Mouse (Mus musculus) cerebellum, adult 11-12 months (tissue): ENCODE results near the gene Acox1.

Source experiments
- DNase-seq: peaks from one replicate; pipeline ENCODE4 v3.0.0; 2022

Gene Acox1

DNA sequence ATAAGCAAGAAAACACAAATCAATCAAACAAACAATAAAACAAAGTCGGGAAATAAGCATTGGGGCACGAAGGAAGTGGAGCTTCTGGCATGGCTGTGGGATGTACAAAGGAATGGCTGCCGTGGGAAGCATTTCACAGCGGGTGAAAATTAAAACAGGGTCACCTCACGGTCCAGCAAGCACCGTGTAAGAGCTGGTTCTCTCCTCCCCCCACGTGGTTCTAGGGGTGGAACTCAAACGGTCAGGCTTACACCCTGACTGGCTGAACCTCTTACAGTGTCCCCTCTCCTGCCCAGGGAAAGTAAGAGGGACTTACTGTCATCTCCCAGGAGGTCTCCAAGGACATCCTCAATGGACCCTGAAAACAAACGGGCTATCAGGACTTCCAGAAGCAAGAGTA is 35.8 kb downstream of the Acox1 start:
- no peak for DNase-seq

DNA sequence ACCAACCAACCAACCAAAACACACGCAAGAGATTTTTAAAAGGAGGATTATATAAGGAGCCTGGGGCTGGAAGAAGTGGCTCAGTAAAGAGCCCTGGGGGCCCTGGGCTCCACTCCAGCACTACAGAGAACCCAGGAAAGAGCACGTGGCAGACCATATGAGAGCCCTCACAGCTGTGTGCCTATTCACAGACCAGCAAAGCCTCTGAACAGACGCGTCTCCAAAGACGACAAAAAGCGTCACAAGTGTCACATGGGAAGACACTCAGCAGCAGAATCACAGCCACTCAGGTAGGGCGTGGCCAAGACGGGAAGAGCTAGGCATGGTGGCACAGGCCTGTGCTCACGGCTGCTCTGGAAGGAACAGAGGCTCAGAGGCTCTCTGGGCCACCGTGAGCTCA is 36.7 kb downstream of the Acox1 start:
- DNase-seq: no peak

DNA sequence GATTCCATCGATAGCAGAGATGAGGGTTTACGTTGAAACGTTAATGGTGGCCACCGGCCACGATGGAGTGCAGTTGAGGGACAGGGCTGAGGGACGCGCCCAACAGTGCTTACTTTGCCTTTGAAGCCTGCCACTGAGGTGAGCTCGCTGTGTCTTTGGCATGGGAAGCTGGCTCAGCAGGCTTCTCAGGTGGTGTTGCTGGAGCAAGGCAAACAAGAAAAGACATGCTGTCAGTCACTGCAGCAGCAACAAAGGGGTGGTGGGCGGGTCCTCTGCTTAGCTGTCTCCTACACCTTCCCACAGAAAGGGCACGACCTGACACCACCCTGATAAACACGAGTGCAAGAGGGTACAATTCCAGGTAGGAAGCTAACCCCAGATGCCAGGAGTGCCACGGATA is 37.5 kb downstream of the Acox1 start:
- DNase-seq: no peak

DNA sequence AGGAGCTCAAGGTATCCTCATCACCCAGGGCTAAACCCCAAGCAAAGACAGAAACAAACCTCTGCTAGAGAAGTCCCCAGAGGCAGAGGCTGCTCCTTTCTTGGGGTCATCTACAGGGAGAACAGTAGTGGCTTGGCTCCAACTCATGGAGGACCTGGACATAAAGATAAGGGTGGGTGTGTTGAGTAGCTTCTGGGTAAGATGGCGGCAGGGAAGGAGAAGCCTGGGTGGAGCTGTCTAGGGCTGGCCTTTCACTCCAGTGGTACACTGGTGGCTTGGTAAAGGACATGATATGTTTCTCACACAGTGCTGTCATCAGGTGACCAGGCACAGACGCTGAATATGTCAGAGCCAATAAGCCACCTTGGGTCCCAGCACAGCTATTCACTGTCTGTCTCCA is 47.9 kb downstream of the Acox1 start:
- no peak for DNase-seq

DNA sequence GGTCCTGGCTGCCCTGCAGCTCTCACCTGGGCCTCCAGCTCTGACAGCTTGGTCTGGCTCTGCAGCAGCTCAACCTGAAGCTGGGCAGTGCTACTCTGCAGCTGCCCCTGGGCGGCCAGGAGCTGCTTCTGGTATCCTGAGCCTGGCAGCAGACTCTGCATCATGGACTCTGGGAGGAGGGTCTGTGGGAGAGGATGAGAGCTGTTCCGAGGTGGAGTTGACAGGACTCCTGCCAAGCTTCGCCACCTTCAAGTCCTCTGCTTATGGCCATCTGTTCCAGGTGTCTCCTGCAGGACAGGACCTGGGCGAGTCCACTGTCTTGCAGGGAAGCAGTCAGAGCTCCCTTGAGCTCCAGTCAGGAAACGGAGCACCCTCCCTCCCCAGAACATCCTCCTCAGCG is 49.5 kb downstream of the Acox1 start:
- peak; percentile 76 for DNase-seq

DNA sequence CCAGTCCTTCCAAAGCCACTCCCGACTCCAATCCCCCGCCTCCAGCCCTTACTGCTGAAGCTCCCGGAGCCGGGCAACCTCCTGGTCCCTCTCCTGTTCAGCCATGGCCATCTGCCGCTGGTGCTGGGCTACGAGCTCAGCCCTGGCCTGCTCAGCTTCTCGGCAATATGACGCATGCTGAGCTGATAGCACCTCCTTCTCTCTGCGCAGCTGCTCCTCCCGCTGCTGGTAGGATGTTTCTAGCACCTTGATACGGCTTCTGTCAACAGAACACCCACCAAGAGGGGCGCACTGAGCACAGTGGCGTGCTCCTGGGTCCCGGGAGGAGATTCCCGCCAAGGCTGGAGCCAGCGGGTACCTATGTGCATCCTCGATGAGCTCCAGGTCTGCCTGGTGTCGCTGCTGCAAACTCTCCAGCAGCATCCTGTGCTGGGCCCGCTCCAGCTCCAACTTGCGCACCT is 50.1 kb downstream of the Acox1 start:
- DNase-seq: peak; percentile 87

DNA sequence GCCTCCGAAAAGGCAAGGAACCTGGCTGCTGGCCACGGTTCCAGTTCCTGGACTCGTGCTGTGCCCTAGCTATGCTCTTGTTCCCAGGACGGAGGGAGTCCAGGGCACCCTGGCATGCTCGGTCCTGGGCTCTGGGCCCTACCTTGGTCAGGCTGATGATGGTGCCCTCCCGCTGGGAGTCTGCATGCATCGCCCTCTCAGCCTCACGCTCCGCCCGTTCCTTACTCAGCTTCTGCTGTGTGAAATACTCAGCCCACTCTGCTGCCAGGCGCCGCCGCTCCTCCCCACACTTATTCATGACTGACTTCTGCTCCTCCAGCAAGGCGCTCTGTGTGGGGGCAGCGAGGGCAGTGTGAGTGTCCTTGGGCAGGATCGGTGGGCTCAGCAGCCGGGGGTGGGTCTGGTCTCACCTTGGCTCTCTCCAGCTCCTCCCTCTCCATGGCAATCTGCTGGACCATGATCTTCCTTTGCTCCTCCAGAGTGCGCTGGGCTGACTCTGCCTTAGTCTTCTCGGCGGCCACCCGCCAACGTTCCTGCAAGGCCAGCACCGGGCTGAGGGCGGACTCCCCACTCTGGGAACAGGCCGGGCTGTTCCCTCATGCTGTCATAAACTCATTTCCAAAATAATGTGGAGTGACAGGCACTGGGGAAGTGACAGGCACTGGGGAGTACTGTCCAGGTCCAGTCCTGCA is 52.4 kb downstream of the Acox1 start:
- peak; percentile 80 for DNase-seq

DNA sequence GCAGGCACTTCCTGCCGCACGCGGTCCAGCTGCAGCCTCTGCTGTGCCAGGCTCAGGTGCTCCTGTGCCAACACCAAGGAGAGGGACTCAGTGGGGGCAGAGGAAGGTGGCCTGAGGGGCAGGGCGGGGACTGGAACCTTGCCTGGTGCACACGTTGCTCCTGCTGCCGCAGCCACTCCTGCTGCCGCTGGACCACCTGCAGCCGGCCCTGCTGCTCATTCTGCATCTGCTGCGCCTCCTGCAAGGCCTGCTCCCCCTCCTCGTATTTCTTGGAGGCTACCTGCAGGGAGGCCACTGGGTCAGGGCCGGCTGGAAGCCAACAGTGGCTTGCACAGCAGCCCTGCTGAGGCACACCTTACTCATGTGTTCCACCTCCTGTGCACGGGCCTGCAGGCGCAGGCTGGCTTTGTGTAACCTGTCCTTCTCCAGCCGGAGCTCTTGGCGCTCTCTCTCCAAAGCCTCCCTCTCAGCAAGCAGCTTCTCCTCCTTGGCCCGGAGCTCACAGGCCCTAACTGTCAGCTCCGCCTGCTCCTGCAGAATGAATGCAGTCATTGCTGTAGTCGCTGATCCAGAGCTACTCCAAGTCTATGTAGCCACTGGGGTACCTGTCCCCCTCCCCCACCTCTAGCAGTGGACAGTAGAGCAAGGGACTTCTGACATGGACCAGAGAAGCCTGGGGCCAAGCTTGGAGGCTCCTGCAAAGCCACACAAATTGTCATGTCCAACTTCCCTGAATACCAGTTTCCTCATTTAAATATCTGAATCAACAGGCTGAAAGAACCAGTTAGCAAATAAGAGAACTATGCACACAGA is 53.2 kb downstream of the Acox1 start:
- peak; percentile 80 for DNase-seq

DNA sequence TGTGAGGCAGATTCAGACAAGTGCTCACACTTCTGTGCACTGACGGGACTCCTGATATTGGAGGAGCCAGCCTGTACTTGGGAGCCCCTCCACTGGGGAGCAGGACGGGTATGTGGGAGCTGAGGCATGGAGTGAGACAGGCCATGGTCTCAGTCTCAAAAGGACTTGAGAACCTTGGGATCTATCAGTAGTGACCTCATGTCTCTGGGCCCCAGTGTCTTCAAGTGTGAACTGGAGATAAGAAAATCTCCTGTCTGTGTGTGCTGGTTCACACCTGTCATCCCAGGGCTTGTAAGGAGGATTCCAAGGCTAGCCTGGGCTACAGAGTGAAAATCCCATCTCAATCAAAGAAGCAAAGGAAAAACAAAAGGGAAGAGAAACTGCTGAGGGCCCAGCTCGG is 55.4 kb downstream of the Acox1 start:
- DNase-seq: peak; percentile 26

DNA sequence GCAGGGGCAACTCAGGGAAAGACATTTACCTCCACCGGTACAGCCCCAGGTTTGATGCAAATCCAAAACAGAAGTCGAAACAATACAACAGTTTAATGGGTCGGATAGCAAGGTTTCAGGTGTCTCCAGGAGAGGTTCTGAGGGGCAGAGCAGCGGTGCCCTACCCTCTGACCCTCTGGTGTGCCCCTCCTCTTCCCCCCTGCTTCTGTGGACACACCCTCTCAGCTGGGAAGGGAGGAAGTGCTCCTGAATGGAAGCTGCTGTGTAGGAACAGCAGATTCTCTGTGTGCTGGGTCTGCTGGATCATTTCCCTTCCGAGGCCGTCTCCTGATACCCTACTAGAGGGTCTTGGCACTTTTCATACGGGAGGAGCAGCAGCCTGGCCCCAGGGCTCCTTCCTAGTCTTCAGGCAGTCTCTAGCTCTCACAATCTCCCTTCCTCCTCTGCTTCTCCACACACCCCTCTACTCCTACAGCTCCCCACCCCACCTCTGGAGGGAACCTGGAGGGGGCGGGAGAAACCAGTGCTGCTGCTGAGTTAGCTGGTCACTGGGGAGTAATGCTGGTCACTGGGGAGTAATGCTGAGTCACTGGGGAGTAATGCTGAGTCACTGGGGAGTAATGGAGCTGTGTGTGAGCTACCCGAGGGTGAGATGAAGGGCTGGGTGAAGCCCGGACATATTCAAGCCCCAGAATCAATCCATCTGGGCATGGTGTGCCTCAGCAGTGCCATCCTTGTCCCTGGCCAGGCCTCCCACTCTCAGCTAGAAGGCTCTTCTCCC is 56.4 kb downstream of the Acox1 start:
- peak; percentile 36 for DNase-seq

DNA sequence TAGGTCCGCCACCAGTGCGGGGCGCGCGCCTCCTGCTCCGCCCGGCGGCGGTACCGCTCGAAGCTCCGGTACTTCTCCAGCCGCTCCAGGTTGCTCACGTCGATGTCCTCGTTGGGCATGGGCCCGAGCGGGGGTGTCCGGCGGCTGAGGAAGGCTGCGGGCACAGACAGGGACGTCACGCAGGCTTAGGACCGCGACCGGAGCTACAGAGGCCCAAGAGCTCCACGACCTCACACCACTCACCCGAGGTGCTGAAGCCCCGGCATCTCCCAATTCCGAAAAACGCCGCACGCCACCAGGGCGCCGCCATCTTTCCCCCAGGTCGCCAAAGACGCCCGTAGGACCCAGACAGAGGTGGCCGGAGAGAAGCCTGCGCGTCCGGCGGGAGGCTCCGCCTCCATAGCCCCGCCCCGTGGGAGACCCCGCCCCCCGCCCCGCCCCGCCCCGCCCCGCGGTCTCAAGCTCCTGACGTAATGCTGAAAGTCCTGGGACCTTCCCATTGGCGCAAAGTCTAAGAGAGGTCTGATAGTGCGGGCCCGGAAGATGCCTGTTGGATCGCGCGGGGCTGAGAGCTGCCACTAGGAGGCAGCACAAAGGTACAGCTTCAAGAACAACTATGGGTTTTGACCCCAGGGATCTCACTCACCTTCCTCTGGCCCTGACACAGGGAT is 60.2 kb downstream of the Acox1 start, which contains the start of gene Mrpl38:
Gene Mrpl38, minus strand, starts transcription at position 401 of the 671 bp plus-strand sequence.
- DNase-seq: peak; percentile 91

DNA sequence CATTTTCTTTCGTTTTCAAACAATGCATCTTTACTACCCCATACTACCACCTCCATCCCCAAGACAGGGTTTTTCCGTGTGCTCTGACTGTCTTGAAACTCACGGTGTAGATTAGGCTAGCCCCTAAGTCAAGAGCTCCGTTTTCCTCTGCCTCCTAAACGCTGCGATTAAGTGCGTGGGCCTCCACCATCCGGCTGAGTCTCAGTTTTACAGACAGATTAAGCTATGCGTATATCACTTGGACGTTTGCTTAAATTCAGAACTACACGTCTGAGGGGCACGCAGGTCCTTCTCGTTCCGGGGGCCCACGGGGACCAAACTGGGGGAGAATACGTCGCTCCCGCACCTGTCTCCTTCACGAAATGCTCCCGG is 60.8 kb downstream of the Acox1 start:
- no peak for DNase-seq

DNA sequence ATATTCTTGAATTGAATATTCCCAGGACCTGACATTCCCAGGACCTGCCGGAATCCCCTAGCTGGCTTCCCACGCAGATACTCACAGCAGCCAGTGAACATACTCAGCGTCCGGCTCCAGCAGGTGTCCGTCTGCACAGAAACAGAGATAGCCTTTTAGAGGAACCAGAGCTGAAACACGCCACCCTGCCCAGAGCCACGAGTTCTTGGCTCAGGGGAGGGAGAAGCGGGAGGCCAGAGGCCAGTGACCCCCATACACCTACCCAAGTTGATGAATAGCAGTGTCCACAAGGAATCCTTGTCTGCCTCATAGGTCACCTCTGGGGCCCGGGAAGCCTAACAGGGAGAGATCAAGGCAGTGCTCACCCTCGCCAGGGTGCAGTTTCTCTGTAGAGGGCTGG is 64.7 kb downstream of the Acox1 start:
- peak; percentile 31 for DNase-seq

DNA sequence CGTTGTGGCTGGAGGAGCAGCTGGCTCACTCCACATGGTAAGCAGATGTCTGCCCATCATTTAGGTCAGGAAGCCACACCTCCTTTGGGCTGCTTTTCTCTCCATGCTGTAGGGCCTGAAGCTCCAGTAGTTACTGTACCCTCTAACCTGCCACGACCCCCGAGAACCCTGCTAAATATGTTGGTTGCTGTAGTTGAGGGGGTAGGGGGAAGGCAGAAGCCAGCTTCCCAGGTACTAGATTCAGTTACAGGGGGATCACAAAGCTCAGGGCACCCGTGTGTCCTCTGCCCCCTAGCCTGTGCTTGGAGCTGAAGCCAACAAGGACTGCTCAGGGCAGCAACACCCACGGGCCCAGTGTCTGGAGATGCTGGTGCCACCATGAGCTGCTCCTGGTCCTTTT is 65.3 kb downstream of the Acox1 start:
- DNase-seq: no peak

DNA sequence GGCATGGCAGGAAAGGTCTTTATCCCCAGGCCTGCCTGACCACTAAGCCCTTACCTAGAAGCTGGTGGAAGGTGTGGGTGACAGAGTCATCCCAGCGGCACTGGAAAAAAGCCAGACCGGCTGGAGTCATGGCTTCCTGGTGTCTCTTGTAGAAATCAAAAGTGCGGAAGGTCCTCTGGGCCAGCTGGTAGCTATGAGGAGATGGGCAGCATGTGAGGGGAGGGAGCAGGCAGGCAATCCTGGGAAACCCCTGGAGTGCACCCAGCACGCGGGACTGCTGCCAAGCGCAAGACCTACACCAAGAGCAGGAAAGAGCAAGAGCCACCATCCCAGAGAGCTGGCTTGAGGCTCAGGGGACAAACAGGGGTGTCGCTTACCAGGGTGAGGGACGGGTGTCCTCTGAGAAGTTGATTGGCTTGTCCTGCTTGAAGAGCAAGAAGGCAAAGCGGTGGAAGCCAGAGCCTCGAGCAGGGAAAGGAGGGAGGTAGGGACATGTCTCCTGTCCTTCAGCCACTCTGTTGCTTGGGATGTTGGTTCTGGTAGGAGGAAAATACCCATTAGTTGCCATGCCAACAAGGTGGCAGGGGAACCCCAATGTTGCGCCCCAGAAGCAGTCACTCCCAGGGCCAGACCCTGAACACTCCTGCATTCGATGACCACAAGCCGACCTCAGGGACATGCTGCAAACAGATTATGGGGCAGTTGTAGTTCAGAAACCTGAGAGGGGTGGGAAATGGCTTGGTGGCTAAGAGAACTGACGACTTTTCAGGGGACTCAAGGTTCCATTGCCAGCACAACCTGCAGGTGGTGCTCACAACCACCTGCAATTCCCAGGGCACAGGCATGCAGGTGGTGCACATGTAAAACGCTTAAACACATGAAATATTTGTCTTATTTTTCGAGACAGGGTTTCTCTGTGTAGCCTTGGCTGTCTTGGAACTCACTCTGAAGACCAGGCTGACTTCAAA is 66.2 kb downstream of the Acox1 start:
- peak; percentile 66 for DNase-seq

DNA sequence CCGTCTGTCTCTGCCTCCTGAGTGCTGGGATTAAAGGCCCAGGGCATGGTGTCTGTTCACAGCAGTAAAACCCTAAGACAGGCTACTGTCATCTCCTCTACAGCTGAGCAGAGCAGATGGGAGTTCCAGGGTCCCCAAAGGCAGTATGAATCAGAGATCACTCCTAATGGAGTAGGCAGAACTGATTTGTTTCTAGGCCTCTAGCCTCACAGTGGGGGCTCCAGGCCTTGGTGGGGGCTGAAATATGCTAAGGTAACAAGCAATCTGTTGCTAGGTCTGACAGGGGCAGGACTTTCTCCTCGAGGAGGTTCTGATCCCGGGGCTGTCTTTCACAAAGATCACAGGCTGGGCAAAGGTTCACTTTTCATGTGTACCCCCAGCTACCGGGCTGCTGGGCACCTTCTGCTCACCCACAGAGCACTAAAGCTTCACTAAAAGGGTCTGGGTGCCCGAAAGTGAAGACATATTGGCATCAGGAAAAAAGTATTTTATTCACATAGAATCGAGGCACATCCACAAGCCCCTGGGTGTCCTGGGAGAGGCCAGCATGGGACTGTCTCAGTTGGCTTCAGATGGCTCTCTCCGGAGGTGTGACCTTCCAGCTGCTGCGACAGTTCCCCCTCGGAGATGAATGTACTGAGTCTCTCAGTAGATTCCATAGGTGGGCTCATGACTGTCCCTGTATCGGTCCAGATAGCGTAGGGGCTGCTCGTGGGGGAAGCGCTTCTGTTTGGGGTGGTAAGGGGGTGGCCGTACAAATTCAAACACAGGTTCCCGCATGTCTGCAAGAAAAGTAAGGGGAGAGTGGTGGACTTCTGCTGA is 67.3 kb downstream of the Acox1 start:
- DNase-seq: peak; percentile 51

DNA sequence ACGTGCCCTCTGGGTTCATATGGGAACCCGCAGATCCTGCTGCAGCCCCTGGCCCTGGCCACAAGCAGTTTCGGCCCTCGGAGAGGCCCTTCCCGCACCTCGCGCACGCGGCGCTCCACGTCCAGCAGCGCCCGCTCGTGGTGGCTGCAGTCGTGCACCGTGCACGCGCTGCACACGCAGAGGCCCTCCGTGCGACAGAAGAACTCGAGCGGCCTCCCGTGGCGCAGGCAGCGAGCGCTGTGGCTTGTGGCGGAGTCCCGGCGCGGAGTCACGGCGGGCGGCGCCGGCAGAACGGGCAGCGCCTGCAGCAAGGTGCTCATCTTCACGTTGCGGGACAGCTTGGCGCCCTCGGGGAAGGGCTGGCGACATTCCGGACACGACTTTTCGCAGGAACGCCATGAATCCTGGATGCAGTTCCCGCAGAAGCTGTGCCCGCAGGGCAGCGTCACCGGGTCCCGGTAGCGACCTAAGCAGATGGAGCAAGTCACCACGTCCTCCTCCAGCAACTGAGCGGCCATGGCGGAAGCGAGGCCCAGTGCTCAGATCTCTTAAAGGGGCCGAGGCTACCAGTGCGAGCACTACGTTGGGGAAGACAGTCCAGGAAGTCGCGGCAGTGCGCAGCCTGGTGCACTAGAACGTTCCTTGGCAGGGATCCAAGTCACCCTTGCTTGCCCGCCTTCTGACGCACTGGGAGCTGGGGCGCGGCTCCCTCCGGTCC is 68.2 kb downstream of the Acox1 start, which contains the start of gene Trim65:
Gene Trim65, minus strand, starts transcription at position 641 of the 718 bp plus-strand sequence.
- peak; percentile 84 for DNase-seq

DNA sequence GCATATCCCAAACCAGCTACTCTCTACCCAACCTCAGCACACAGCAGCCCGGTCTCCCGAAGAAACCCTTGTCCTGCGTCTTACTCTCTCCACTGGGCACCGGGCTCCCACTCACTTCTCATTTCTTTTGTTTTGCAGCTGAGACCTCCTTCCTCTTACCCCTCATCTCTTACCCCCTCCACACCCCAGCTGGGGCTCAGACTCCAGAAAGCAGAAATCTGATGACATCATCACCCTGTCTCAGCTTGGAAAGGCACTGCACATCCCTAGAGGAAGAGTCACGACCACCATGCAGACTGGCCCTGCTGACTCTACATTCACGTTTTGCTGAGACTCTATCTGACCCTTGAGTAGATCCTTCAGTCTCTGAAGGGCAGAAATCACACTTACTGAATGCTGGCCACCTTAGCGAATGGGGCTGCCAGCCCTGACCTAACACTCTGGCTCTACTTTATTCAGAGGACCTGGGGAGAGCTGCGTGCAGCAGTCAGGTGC is 68.8 kb downstream of the Acox1 start:
- no peak for DNase-seq

DNA sequence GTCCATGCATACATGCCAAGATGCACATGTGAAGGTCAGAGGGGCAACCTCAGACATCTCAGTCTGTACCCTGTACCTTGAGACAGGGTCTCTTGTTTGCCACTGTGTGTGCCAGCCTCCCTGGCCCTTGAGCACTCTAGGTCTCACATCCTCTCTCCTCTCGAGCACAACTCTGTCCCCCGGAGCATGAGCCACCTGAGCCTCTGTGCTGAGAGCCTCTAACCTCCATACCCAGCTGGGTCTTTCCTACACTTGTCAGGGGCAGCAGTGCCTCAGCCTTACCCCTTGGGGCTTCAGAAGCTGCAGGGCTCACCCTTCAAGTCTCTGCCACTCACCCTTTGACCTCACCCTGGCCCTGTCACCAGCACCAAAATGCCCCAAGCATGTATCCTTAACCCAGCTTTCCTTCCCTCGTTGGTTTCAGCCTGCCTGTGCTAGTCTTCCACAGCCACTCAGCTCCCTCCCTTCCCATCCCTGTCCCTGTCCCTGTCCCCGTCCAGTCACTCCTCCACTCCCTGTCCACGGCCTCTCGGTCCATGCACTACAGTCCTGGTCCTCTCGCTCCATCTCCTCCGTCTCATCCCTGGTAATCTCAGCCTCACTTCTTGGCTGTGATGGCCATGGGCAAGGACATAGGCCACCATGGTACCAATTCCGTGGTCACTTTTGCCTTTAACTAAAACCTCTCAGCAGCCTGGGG is 69.6 kb downstream of the Acox1 start:
- DNase-seq: no peak
